Mouse (Mus musculus): Measurements from ENCODE around the gene Cmbl.

Gene Cmbl

GRCm38 (mm10) chr15:31565184-31565583 lies at the start of gene Cmbl:
TSS of gene Cmbl (plus strand) at chr15:31565389.
- DNase-seq (ENCODE audit: low read depth, low spot score): no peak

DNA sequence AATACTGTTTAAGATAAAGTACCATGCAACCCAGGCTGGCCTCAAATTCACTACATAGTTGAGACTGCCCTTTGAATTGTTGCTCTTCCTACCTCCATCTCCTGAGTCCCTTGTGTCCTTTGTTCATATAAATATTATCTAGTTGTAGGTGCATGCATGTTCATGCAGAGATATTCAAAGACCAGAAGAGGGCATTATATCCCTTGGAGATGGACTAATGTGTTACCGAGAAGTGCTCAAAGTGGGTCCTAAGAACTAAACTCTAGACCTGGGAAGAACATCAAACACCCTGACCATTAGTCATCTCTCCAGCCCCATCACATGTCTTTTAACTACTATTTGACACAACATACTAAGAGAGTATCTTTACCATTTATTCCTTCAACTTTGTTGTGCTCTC lies 48.0 kb upstream of the Cmbl start:
- DNase-seq (ENCODE audit: low read depth, low spot score): no peak

DNA sequence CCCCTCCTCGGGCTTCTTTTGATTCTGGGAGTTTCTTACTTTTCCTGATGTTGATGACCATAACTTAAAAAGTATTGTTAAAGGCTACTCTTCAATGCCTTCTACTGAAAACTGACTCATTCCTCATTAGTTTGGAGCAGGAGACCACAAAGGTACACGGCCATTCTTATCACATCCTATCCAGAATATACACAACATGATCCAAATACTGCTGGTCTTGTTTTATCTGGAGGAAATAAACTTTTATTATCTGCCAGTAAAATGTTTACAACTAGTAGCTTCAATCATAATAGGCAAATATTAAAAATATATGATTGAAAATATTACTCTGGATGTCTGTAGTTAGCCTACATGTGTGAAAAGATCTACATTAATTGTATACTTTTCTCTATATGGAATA lies 46.8 kb upstream of the Cmbl start:
- no peak for DNase-seq (ENCODE audit: low read depth, low spot score)

- no peak for DNase-seq (ENCODE audit: low read depth, low spot score)
Observed at GRCm38 (mm10) chr15:31519000-31519399, 46.2 kb upstream of the Cmbl start.

DNA sequence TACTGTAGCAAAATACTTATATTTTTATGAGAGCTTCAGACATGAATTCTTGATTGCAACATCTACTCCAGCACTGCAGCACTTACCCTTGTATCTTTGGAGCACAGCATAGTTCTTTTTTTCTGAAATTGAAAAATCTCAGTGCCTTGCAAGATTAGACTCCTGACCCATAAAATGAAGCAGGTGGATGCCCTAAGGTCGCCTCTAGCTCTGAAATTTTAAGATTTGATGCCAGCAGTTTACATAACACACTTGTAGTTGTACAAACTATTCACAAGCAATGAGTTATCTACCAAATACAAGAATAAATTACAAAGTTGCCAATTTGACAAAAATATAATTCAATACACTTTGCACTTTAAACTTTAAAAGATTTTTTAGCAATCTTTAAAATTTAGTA lies 38.7 kb upstream of the Cmbl start:
- no peak for DNase-seq (ENCODE audit: low read depth, low spot score)

DNA sequence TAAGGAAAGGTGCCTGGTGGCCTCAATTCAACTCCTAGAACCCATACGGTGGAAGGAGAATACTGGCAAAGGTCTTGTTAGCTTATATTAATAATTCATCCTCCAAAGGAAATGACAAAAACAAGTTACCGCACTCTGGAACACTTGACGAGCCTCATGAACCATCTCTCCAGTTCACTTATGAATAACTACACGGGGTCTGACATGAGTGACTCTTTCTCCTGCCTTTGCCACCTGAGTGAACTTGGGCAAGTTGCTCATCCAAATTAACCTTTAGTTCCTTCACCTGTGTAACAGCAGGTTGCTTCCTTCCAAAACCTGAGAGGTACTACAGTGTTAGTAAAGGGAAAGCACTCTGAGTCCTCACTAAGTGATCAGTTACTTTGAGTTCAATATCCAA lies 36.7 kb upstream of the Cmbl start:
- no peak for DNase-seq (ENCODE audit: low read depth, low spot score)

DNA sequence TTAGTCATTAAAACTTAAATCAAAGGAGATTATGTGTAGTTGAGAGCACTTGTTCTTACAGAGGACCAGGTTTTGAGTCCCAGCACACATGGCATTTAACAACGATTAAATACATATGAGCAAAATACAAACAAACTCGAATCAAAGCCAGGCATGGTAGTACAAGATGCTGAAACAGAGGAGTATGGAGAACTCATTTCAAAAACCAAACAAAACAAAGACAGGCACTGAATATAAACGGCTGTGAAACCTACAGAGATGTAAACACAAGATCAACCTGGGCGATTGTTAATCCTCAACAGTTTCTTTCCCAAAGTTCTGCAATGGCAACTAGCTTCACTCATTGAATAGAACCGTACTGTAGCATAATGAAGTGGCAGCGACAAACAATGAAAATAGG lies 36.1 kb upstream of the Cmbl start:
- no peak for DNase-seq (ENCODE audit: low read depth, low spot score)

DNA sequence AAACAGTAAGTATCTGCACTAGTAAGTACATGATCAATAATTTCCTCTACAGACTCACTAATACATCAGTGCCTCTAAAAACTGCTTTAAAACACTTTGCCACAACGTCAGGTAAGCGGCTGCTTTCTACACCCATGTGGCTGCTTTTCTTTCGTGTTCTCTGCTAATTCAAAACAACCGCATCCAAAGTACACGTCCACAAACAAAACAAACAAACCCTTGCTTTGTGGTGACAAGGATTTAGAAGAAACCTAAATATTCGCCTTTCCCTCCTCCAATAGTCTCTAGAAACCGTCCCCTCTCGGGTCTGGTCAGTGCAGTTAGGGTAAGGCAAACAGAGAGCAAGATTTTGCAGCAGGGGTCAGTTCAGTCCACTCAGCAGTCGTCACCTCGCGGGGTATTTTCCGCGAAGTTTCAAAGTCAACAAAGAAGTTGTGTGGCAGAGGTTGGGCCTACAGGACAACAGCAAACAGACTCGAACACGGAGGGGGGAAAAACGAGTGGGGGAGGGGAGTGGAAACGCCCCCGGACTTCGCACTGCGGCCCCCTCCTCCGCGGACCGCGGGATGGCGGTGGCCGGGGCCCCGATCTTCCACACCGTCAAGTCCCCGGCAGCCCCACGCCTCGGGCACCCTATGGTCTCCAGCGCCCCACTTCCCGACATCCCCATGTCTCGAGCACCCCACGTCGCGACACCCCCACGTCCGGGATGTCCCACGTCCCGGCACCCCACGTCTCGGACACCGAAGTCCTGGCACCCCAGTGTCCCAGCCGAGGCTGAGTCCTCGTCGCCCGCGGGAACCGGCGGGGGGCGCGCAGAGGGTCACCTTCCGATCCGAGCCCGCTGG lies 35.2 kb upstream of the Cmbl start:
- DNase-seq (ENCODE audit: low read depth, low spot score): no peak

DNA sequence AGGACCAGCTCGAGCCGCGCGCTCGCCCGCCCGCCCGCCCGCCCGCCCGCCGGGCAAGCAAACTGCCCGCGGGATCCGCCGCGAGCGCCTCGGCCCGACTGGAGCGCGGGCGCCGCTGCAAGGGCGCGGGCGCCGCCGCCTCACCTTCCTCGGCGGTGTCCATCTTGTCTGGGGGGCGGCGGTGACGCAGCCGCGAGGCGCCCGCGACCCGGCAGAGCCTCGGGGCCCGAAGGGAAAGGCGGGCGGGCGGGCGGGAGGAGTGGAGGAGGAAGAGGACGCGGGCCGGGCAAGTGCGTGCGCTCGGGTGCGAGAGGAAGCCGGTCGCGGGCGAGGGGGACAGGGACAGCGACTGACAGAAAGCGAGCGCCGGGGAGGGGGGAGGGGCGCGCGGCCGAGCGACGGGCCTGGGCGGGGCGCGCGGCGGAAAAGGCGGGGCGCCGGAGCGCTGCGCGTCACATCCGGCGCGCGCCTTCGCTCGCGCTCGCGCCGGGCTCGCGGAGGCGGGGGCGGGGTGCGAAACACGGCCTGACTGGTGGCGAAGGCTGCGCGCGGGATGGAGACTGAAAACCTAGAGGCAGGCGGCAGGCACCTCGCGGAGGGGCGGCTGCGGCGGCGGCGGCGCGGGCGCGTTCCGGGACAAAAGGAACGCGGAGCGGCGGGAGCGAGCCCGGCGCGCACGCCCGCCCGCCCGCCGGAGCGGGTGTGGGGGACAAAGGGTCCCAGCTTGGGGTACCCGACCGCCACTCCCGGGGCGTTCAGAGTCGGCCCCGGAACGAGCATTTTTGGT lies 34.3 kb upstream of the Cmbl start, which contains the start of gene March6:
TSS of gene March6 (minus strand) at position 395 of the 787 bp plus-strand sequence.
- DNase-seq (ENCODE audit: low read depth, low spot score): peak; percentile 70

GRCm38 (mm10) chr15:31531446-31532330 lies 33.5 kb upstream of the Cmbl start:
- DNase-seq (ENCODE audit: low read depth, low spot score): no peak

DNA sequence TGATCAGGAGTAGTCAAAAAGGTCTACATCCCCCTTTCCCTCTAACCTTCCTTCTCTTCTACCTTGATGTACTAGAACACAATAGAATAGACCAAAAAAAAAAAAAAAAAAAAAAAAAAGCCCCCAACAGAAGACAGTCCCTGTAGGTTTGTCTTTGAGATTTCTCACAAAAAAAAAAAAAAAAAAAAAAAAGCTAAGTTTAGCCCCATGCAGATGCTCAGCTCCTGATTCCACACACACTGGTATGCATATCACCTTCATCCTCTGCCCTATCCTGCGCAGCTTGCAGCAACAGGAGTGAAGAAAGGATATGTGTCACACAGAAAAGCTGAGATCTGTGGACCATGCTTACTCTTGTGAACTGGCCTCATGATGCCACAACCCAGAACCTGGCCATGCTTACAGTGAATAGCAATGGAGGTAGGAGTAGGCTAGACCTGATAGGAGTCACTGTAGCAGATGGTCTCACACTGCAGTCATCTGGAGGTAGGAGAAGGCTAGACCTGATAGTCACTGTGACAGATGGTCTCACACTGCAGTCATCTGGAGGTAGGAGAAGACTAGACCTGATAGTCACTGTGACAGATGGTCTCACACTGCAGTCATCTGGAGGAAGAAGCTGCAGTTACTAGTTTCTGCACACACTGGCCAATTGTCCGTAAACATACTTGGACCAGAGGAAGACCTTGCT lies 32.7 kb upstream of the Cmbl start:
- no peak for DNase-seq (ENCODE audit: low read depth, low spot score)

DNA sequence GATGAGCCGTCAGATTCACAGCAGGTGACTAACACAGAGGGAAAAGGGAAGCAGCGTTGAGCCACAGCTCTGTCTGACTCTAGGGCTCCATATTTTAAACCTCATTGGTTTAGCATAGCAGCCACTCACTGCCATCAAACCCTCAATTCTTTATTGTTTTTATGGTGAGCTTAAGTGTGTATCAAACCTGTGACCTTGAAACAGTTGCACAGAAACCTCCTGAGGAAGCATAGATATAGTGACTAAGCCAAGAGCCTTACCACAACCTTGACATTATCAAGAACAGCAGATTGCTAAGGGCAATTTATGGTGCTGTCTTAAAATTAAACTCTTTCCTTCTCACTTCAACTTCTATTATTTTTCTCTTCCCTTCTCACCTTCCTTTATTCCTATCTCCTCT lies 31.7 kb upstream of the Cmbl start:
- no peak for DNase-seq (ENCODE audit: low read depth, low spot score)

DNA sequence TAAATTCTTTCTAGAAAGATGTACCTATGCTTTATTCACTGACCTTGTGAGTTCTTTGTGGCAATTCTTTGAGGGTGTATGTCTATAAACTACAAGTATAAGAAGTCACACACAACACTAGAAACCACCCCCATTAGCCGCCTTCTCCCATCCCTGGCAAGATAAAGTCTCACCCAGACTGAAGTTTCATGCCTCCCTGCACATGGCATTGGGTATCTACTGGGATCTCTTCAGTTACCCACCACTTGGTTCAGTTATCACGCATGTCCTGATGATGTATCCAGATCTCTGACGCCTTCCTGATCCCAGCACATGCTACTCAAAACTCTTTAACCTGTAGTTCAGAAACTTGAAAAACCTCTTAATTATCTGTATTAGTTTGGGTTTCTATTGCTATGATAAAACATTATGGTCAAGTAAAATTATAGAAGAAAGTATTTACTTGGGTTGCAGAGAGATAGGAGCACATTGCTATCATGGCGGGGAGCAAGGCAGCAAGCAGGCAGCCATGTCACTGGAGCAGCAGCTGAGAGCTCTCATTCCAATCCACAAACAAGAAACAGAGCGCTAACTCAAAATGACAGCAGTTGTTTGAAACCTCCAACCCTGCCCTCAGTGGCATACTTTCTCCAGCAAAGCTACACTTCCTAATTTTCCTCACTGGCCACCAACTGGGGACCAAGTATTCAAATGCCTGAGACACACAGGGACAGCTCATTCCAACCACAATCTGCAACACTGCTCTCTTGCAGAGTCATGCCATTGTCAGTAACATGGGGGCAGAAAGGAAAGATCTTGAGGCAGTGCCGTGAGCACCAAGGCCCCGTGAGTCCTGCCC lies 30.5 kb upstream of the Cmbl start:
- DNase-seq (ENCODE audit: low read depth, low spot score): no peak

DNA sequence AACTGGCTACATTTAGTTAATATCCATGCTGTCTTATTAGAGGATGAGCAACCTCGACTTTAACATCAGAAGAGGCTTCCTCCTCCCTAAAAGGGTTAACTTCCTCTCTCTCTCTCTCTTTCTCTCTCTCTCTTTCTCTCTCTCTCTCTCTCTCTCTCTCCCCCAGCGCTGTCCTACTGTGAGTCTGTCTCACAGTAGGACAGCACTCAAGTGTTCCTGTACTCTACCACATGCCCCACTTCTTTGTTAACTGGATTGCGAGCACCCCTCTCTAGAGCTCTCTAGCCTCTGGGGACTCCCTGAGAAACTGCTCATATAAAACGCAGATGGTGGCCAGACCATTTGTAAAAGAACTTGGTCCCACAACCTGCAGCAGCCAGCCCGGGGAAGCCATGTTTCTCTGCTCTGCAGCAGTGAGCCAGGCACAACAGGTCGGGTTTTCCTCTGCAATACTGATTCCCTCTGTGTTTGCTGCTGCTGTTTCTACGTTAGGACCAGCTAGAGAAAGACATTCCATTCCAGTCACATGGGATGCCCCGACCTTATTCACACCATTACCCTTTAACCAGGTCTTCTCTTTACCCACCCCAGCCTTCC lies 29.8 kb upstream of the Cmbl start:
- no peak for DNase-seq (ENCODE audit: low read depth, low spot score)

- no peak for DNase-seq (ENCODE audit: low read depth, low spot score)
Observed at GRCm38 (mm10) chr15:31536051-31536737, 29.0 kb upstream of the Cmbl start.

GRCm38 (mm10) chr15:31537706-31538105 lies 27.5 kb upstream of the Cmbl start:
- no peak for DNase-seq (ENCODE audit: low read depth, low spot score)

DNA sequence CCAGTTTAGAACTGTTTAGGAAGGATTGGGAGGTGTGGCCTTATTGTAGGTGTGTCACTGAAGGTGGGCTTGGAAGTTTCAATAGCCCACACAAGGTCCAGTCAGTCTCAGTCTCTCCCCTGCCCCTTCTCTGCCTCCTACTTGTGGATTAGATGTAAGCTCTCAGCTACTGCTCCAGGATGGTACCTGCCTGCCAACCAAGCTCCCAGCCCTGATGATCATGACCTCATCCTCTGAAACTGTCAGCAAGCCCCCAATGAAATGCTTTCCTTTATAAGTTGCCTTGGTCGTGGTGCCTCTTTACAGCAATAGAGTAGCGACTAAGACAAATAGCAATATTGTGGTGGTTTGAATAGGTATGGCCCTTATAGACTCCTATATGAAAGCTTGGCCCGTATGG lies 26.8 kb upstream of the Cmbl start:
- DNase-seq (ENCODE audit: low read depth, low spot score): no peak

- DNase-seq (ENCODE audit: low read depth, low spot score): no peak
Observed at GRCm38 (mm10) chr15:31539643-31540512, 25.3 kb upstream of the Cmbl start.

- no peak for DNase-seq (ENCODE audit: low read depth, low spot score)
Observed at GRCm38 (mm10) chr15:31540513-31540802, 24.7 kb upstream of the Cmbl start.

Measured in skeletal muscle tissue, adult 2 months (tissue).